Mouse (Mus musculus) cerebellum, adult 9-11 months (tissue): ENCODE results near the gene Gopc.
"Not testable (repeated sequence)": the region's sequence is repeated elsewhere in the genome, so short reads cannot be mapped to it uniquely, and the experiment has no call there.

ENCODE experiments used
- DNase-seq: peaks from one replicate; pipeline ENCODE4 v3.0.0; 2022

The Gopc gene

DNA sequence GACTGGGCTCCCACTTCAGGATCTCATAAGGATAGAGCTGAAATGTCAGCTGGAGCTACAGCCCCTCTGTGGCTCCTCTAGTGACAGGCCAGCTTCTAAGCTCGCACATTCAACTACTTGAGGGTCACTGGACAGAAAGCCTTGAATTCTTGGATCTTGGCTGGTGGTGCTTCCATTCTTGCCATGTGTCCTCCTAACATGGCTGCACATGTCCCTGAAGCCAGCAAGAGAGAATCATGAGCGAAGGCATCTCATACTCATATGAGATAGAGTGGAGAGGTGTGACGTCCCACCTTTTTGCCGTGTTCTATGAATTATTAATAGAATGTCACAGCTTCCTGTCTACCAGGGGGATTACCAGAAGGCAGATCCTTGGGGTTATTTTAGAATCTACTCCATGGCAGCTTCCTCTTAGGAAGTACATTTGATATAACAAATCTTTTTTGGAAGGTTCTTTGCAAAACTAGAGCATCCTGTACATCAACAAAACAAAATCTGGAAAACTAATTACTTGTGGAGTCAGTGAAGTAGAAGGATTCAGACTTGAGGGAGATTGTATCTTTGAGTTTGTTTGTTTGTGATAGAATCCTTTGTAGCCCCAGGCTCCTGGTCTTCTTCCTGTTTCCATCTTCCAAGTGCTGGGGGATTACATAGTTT is 87.9 kb downstream of the Gopc start:
- no peak for DNase-seq

GRCm38 (mm10) chr10:52292391-52292790 is 89.5 kb downstream of the Gopc start:
- DNase-seq = not testable (repeated sequence)

DNA sequence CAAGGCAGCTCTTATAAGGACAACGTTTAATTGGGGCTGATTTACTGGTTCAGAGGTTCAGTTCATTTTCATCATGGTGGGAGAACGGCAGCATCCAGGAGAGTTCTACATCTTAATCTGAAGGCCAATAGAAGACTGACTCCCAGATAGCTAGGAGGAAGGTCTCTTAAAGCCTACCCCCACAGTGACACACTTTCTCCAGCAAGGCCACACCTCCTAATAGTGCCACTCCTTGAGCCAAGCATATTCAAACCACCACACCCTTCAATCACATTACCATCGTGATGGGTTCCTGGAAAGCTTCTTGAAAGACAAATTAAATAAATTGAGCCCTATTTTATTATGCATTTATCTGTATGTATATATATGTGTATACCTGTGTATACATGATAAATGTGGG is 92.7 kb downstream of the Gopc start:
- DNase-seq = no peak

- no peak for DNase-seq
Measured at GRCm38 (mm10) chr10:52287852-52288533, 93.9 kb downstream of the Gopc start.
